Mouse (Mus musculus) forebrain, embryonic 10.5 days (tissue): ENCODE measurements around the gene Ercc4. TPM values are rescaled to one million over a fixed set of nuclear protein-coding genes. Genes with fewer than 3 reads are reported as not detected.

ENCODE experiments used
- DNase-seq: peaks from one replicate; pipeline ENCODE4 v3.0.0-alpha.2; 2017; ENCODE audit warnings: low spot score; ENCODE audit errors: extremely low spot score
- H3K27ac ChIP-seq: fragments of 300-500 bp; sonication (generic); 2 replicates; pipeline ENCODE4 v1.5.1; 2016; ENCODE audit warnings: mild to moderate bottlenecking
- H3K27me3 ChIP-seq: fragments of 300-500 bp; sonication (generic); 2 replicates; pipeline ENCODE4 v1.6.1; 2016; ENCODE audit warnings: mild to moderate bottlenecking; ENCODE audit not compliant: poor library complexity, severe bottlenecking
- H3K36me3 ChIP-seq: fragments of 300-500 bp; sonication (generic); replicated peaks from 2 replicates; pipeline ENCODE4 v1.6.1; 2016; ENCODE audit warnings: mild to moderate bottlenecking, moderate library complexity
- H3K4me1 ChIP-seq: fragments of 300-500 bp; sonication (generic); 2 replicates; pipeline ENCODE4 v1.6.1; 2016
- H3K4me3 ChIP-seq: fragments of 300-500 bp; sonication (generic); 2 replicates; pipeline ENCODE4 v1.5.1; 2016; ENCODE audit warnings: mild to moderate bottlenecking, moderate library complexity
- H3K9me3 ChIP-seq: fragments of 300-500 bp; sonication (generic); 2 replicates; pipeline ENCODE4 v1.6.1; 2016; ENCODE audit warnings: mild to moderate bottlenecking, moderate library complexity
- WGBS: fragments of 180-500 bp; shearing (Covaris S2); methylation state at CpG from one replicate; pipeline ENCODE4 v1.1.7; 2016; 5-methylcytosine and 5-hydroxymethylcytosine counted together
- polyA plus RNA-seq: library from polyadenylated mRNA; unstranded; fragments of >200 nt; fragmentation: Nextera tagmentation; extraction: Ambion mirVana; gene quantifications from 2 replicates; pipeline ENCODE4 v1.2.1, GENCODE M21; 2016

Gene Ercc4
- polyA plus RNA-seq, 1 experiment from 2014 or later, result 13.5 TPM

GRCm38 (mm10) chr16:13189430-13190107 lies 80.1 kb downstream of the Ercc4 start:
- WGBS, result 67% methylated on average over 12 of the region's 12 CpGs
- H3K27ac ChIP-seq, result no peak overlapping the region
- DNase-seq, result no peak
- H3K36me3 ChIP-seq, result no peaks in the 10 kb centered on the region
- peaks cover 9% of the 10 kb centered on the region for H3K9me3 ChIP-seq
- no peak overlapping the region for H3K4me3 ChIP-seq
- peaks cover 10% of the 10 kb centered on the region for H3K4me1 ChIP-seq
- H3K27me3 ChIP-seq, result no peaks in the 10 kb centered on the region

DNA sequence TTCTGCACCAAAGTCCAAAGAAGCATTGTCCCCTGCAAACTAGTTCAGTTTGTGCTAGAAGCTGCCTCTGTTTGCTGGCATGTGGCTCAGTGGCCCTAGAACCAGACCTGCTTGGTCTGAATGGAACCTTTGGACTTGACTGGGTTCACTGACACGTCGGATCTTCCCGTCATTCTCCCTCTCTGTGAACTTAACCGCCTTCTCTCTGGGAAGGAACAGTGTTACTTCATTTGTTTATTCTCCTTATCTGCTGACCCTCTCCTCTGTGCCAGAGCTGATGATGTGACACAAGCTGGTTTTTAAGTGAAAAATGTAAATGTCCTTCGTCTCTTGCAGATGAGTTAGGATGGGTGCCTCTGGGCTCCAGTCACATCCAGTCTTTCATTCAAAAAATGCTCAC lies 81.0 kb downstream of the Ercc4 start:
- peaks cover 10% of the 10 kb centered on the region for H3K4me1 ChIP-seq
- no peaks in the 10 kb centered on the region for H3K36me3 ChIP-seq
- no peak overlapping the region for H3K27ac ChIP-seq
- H3K9me3 ChIP-seq, result peaks cover 5% of the 10 kb centered on the region
- no peak overlapping the region for H3K4me3 ChIP-seq
- H3K27me3 ChIP-seq, result no peaks in the 10 kb centered on the region
- no peak for DNase-seq
- 88% methylated on average over 5 of the region's 5 CpGs for WGBS

- Histone ChIP-seq H3K4me1 (peaks cover 10% of the 10 kb centered on the region), H3K27ac (no peak overlapping the region), H3K27me3 (no peaks in the 10 kb centered on the region), H3K4me3 (no peak overlapping the region), H3K36me3 (no peaks in the 10 kb centered on the region), H3K9me3 (no peaks in the 10 kb centered on the region; the same call in 1 of the 2 replicates)
- no peak for DNase-seq
- 80% methylated on average over 4 of the region's 4 CpGs for WGBS
These were observed 81.7 kb downstream of the Ercc4 start for GRCm38 (mm10) chr16:13191166-13191565.

DNA sequence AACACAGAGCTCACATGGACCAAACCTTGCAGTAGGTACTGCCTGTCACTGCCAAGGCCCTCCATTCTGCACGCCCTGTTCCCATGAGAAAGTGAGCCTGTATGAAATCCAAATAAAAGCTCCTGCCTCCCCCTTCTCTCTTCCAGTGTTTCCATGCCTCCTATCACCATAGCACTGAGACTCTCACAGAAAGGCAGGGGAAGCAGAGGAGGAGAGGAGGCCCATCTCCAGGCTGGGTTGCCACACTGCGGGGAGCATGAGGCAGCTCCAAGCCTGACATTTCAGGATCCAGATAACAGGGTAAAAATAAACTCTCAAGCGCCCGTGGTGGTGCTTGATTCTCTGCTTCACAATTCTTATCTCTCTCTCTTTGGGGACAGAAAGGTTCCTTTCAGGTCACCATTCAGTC lies 84.2 kb downstream of the Ercc4 start:
- 86% methylated on average over 4 of the region's 4 CpGs for WGBS
- no peak for DNase-seq
- Histone ChIP-seq H3K27me3 (no peaks in the 10 kb centered on the region), H3K4me1 (peaks cover 25% of the 10 kb centered on the region), H3K27ac (no peak overlapping the region), H3K36me3 (no peaks in the 10 kb centered on the region), H3K4me3 (no peak overlapping the region), H3K9me3 (no peaks in the 10 kb centered on the region)

DNA sequence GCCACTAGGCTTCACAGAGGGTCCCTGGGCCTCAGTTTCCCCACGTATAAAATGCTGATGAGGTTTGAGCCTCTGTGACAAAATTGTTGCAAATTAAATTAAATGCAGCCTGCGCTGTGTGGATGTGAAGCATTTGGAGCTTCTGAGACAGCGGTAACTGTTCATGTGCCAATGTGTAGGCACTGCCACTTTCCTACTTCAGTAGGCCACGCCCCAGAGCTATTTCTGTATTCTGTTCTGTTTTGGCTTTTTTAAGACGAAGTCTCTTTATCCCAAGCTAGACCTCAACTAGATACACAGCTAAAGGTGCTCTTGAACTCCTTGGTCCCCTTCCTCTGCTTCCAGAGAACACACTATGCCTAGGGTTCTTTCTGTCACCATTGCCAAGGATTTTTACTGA lies 85.4 kb downstream of the Ercc4 start:
- no peaks in the 10 kb centered on the region for H3K27me3 ChIP-seq
- no peaks in the 10 kb centered on the region for H3K36me3 ChIP-seq
- 88% methylated on average over 5 of the region's 5 CpGs for whole genome bisulfite sequencing
- no peak for DNase-seq
- H3K4me1 ChIP-seq, result peaks cover 28% of the 10 kb centered on the region
- no peak overlapping the region for H3K27ac ChIP-seq
- H3K9me3 ChIP-seq, result no peaks in the 10 kb centered on the region
- H3K4me3 ChIP-seq, result no peak overlapping the region

DNA sequence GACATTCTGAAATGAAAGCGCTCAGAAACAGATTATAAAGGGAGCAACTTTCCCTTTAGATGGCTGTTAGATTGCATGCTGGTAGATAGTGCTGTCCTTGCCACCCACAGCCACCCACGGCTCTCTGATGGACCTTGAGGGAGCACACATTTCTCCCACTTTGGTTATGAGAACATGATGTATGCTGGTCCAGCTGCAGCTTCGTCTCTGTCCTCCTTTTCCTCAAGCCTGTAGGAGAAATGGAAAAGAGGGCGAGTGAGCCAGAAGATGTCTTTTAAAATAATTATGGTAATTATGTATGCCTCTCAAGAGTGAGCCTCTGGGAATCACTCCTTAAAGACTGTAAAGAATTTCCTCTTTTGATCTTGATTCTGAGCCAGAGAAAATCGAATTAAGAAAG lies 87.1 kb downstream of the Ercc4 start:
- DNase-seq, result no peak
- 75% methylated on average over 5 of the region's 5 CpGs for WGBS
- Histone ChIP-seq H3K36me3 (no peaks in the 10 kb centered on the region), H3K27ac (no peak overlapping the region), H3K27me3 (no peaks in the 10 kb centered on the region), H3K4me3 (no peak overlapping the region), H3K9me3 (no peaks in the 10 kb centered on the region), H3K4me1 (peaks cover 25% of the 10 kb centered on the region)

DNA sequence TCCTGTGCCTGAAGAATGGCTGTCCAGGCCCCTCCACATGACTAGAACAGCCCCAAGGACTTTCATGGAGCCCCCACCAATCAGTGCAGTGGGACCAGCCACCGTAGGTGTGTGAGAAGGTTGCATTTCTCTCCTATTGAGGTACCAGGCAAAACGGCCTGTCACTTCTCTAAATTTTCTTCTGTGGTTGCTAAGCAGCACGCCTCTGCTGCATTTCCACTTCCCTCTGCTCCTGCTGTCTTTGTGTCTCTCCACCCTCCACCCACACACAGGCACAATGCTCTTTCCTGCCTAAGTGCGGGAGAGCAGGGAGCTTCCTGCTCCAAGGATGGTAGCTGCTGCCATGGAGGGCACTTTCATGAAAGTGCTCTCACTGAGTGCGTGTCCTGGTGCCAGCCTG lies 87.8 kb downstream of the Ercc4 start:
- H3K4me1 ChIP-seq, result peaks cover 25% of the 10 kb centered on the region
- H3K9me3 ChIP-seq, result no peaks in the 10 kb centered on the region
- no peak overlapping the region for H3K4me3 ChIP-seq
- no peaks in the 10 kb centered on the region for H3K27me3 ChIP-seq
- DNase-seq, result no peak
- no peaks in the 10 kb centered on the region for H3K36me3 ChIP-seq
- H3K27ac ChIP-seq, result peak overlapping the region; percentile 44; the same call in 1 of the 2 replicates
- WGBS, result 64% methylated on average over 5 of the region's 5 CpGs

- Histone ChIP-seq H3K27ac (no peak overlapping the region), H3K27me3 (no peaks in the 10 kb centered on the region), H3K9me3 (no peaks in the 10 kb centered on the region), H3K4me1 (peaks cover 25% of the 10 kb centered on the region), H3K36me3 (no peaks in the 10 kb centered on the region), H3K4me3 (no peak overlapping the region)
- DNase-seq, result no peak
- WGBS, result 20% methylated on average over 2 of the region's 2 CpGs
These were observed 89.7 kb downstream of the Ercc4 start for GRCm38 (mm10) chr16:13199204-13199603.

Other genes starting within 250 kb of the Ercc4 start
- 17.9 and 19.1 TPM in 2 replicates for gene Mrtfb, start 146.8 kb downstream of the Ercc4 start, polyA plus RNA-seq